Mouse (Mus musculus) MEL-GATA-1-ER (cell line): ENCODE results near the gene Vdr.
"Not testable (repeated sequence)": the region's sequence is repeated elsewhere in the genome, so short reads cannot be mapped to it uniquely, and the experiment has no call there.

Experiments
- DNase-seq: peaks from one replicate; pipeline ENCODE4 v3.0.0-alpha.2; 2012; ENCODE audit warnings: low read depth; ENCODE audit errors: extremely low read depth

The Vdr gene

DNA sequence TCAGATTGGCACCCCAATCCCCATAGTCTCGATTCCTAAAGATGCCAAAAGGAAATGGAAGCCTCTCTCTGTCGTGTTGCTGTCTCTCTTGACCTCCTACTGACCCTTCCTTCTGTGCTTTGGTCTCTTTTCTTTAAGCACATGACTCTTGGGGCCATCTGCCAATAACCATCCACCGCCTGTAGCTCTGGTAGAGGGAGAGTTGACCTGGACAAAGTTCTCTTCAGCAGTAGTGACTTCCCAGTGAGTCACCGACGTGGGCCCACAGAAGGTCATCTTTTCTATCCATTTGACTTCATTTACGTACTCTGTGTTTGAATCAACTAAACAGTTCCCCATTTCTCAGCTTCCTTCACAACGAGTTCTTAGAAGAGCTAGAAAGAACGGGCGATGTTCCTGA is 30.0 kb downstream of the Vdr start:
- no peak for DNase-seq

- DNase-seq, result no peak
Measured at GRCm38 (mm10) chr15:97878696-97879328, 31.6 kb downstream of the Vdr start.

DNA sequence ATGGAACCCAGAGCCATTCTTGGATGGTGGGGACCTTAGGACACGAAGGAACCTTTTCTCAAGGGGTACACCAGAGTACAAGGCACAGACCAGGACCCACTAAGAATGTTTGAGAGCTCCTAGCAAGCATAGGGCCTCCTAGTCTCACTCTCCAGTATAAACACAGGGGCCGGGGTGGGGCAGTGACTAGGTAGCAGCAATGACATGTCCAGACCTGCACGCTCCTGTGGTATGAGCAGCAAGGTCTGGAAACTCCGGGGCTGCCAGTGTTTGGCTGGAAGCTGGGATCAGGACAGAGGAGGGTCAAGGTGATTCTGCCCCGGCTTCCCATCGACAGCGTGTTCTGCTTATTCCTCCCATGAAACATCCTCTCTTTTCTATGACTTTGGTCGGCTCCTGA is 34.6 kb downstream of the Vdr start:
- DNase-seq, result no peak

GRCm38 (mm10) chr15:97873717-97874116 is 36.7 kb downstream of the Vdr start:
- DNase-seq, result no peak

DNA sequence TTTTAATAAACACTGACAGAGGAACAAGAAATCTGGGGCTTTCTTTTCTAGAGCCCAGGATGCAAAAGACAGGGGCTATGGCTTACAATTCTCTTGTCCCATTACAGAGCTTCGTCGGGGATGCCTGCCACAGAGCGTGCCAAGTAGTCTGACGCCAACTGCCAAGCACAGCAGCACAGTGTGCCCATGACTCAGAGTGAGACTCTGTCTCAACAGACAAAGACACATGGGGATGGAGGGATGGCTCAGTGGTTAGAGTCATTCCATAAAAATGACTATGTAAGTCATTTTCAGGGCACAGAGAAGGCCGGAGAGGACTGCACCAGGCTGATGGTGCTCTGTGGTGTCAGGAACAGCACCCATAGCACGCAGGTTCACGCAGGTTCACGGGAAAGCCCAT is 38.3 kb downstream of the Vdr start:
- DNase-seq, result no peak

GRCm38 (mm10) chr15:97871055-97872030 is 39.1 kb downstream of the Vdr start:
- no peak for DNase-seq

GRCm38 (mm10) chr15:97870116-97870515 is 40.3 kb downstream of the Vdr start:
- DNase-seq, result not testable (repeated sequence)

DNA sequence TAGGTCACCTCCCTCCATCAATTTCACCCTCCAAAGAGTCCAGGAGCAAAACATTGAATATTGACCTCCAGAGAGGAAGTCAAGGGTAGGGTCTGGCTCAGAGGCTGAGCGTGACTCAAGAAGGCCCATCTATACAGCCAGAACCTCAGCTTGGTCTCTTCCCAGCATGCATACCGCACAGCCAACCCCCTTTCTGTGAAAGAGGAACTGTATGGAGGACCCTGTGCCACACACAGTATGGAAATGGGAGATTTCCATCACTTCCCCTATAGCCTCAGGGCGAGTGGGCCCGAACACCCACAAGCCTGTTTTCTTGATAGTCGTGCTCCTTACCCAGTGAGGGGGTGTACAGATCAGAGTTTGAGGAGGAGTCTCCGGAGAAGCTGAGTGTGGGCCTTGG is 41.4 kb downstream of the Vdr start:
- peak; percentile 93 for DNase-seq

DNA sequence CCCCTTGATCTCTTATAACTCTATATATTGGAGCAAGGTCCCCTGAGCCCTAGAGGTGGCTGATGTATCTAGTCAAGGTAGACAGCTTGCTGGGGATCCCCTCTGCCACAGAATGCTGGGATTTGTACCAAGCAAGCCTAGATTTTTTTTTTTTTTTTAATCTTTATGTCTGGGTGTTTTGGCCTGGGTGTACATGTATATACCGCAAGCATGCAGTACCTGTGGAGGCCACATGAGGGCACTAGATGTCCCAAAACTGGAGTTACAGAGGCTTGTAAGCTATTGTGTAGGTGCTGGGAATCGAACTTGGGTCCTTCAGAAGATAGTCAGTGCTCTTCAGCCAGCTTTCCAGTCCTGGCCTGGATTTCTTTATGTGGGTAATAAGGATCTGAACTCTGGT is 44.4 kb downstream of the Vdr start:
- no peak for DNase-seq

GRCm38 (mm10) chr15:97865175-97865574 is 45.3 kb downstream of the Vdr start:
- peak; percentile 64 for DNase-seq

DNA sequence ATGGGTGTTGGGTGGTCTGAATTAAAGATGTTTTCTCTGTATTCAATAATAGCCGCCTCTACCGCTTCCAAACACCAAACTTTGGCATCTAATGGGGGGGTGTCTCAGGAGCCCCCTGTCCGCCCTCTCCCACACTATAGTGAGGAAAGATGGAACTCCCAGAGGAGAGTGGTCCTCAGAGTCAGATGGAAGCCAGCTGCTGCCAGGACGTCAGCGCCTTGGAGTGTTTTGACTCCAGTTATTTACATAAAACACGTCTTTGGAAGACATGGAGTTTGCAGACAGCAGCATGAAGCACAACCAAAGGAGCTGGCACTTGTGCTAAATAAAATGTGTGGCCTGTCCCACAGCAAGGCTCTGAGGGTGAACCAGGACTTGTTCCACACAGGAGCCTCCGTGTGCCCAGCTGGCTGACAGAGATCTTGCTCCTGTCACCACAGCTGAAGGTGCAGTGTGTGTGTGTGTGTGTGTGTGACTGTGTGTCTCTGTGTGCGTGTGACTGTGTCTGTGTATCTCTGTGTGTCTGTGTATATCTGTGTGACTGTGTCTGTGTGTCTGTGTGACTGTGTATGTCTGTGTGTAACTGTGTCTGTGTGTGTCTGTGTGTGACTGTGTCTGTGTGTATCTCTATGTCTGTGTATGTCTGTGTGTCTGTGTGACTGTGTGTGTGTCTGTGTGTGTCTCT is 45.9 kb downstream of the Vdr start:
- DNase-seq, result no peak

DNA sequence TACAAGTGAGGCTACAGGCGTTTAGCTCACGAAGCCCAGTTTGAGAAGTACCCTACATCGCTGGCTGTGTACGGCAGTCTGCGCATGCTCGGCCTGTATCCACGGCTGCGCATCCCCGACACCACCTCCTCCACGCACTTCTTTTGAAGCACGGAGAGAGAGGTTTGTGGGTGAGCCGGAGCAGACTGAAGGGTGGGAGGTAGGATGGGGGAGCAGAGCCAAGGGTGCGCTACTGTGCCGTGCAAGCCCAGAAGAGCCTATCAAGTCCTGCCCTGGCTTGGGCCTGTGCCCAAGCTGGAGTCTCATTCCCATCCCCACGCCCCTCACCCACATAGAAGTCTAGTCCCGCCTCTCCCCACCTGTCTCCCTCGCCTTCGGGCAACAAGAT is 46.9 kb downstream of the Vdr start:
- DNase-seq, result no peak

- no peak for DNase-seq
Measured at GRCm38 (mm10) chr15:97862881-97863493, 47.4 kb downstream of the Vdr start.

GRCm38 (mm10) chr15:97860353-97860752 is 50.1 kb downstream of the Vdr start:
- no peak for DNase-seq

- DNase-seq, result no peak
Measured at GRCm38 (mm10) chr15:97858431-97858830, 52.0 kb downstream of the Vdr start.

DNA sequence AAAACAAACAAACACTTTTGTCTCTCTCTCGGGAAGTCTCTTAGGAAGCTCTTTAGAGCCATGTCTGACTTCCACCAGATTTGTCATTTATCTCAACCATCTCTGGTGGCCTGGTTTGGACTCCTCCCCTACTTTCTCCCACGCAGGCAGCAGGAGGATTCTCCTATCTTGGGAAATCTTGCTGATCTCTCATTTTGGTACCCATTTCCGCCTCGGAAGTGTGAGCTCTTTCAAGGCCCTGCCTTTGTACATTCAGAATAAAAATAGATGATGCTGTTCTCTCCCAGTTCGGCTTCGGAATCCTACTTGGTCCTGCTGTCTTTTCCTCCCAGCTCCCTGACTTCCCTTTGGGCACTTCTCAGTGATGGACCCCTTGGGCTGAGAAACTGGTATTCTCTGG is 55.9 kb downstream of the Vdr start:
- DNase-seq, result no peak

- no peak for DNase-seq
Measured at GRCm38 (mm10) chr15:97854059-97854458, 56.4 kb downstream of the Vdr start.

- DNase-seq, result no peak
Measured at GRCm38 (mm10) chr15:97852291-97852690, 58.1 kb downstream of the Vdr start.

DNA sequence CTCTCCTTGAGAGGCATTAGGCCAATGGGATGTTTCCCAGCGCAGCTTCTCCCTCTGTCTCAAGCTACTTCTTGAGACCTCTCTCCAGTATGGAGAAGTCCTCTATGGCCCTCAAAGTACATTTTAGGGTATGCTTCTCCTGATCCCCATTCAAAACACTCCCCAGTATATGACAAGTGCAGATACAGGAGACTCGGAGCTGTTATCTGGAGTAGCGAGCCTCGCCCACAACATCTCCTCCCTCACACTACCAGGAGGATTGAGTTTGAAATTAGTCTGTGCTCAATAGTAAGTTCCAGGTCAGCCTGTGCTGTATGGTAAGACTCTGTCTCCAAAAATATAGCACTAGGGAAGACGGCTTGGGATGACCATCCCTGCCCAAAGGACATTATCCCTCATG is 59.4 kb downstream of the Vdr start:
- peak; percentile 88 for DNase-seq

DNA sequence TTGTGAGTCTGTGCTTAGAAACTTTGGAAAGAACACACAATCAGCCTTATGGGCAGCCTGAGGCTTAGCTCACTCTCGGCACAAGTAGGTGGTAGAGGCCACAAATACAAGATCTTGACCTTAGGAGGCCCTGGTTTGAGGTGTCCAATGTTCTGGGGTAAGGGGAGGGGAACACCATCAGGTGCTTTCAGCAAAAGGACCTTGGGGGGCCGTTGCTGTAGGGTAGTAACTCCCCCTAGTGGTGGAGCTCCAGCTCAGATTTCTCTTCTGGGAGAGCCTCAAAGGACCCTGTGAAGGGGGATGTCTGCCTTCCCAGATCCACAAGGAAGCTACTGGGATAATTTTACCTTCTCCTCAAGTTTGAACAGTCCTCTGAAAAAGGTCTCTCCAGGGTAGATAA is 60.0 kb downstream of the Vdr start:
- peak; percentile 64 for DNase-seq

- peak; percentile 98 for DNase-seq
Measured at GRCm38 (mm10) chr15:97849116-97849911, 61.1 kb downstream of the Vdr start.
